Mouse (Mus musculus) ES-Bruce4 (cell line): Measurements from ENCODE around the gene Depdc5. TPM values are rescaled to one million over a fixed set of nuclear protein-coding genes. Genes with fewer than 3 reads are reported as not detected.
"Not testable (repeated sequence)": the region's sequence is repeated elsewhere in the genome, so short reads cannot be mapped to it uniquely, and the experiment has no call there.

Experiments
- H3K27ac ChIP-seq: 2 replicates; pipeline ENCODE4 v1.5.1; 2012; ENCODE audit warnings: low read length, inconsistent platforms; ENCODE audit not compliant: insufficient read depth
- H3K27me3 ChIP-seq: 2 replicates; pipeline ENCODE4 v1.6.1; 2012; ENCODE audit warnings: mild to moderate bottlenecking, low read length, inconsistent platforms; ENCODE audit not compliant: control insufficient read depth, poor library complexity, insufficient read depth, severe bottlenecking
- H3K36me3 ChIP-seq: 2 replicates; pipeline ENCODE4 v1.6.1; 2012; ENCODE audit warnings: inconsistent platforms, mild to moderate bottlenecking, low read length, moderate library complexity; ENCODE audit not compliant: control insufficient read depth, poor library complexity, insufficient read depth, severe bottlenecking
- H3K4me1 ChIP-seq: one replicate; pipeline ENCODE4 v1.8.1; 2011; ENCODE audit warnings: low read length; ENCODE audit not compliant: control insufficient read depth, insufficient read depth
- H3K4me3 ChIP-seq: 2 replicates; pipeline ENCODE4 v1.5.1; 2011; ENCODE audit warnings: low read depth, mild to moderate bottlenecking, low read length
- H3K9ac ChIP-seq: 2 replicates; pipeline ENCODE4 v1.6.1; 2012; ENCODE audit warnings: low read depth, mild to moderate bottlenecking, inconsistent platforms; ENCODE audit not compliant: poor library complexity, severe bottlenecking
- H3K9me3 ChIP-seq: replicated peaks from 2 replicates; pipeline ENCODE4 v1.6.1; 2012; ENCODE audit warnings: mild to moderate bottlenecking, low read length, inconsistent platforms; ENCODE audit not compliant: control insufficient read depth, poor library complexity, insufficient read depth, severe bottlenecking
- CTCF ChIP-seq: IDR thresholded peaks from one replicate; pipeline ENCODE4 v1.8.1; 2011; ENCODE audit warnings: low read depth, low read length
- EP300 ChIP-seq: IDR thresholded peaks from 2 replicates; pipeline ENCODE4 v1.6.1; 2011; ENCODE audit warnings: low read depth, low read length; ENCODE audit not compliant: insufficient read depth
- POLR2A ChIP-seq: IDR thresholded peaks from one replicate; pipeline ENCODE4 v1.8.1; 2011; ENCODE audit warnings: low read length; ENCODE audit not compliant: insufficient read depth
- polyA plus RNA-seq: library from polyadenylated mRNA; stranded (reverse); fragments of >200 nt; gene quantifications from 2 replicates; pipeline ENCODE4 v1.2.4, GENCODE M21; 2011; ENCODE audit warnings: low read depth; ENCODE audit not compliant: missing spikeins, insufficient read depth, insufficient read length

Depdc5 gene
- polyA plus RNA-seq, 1 experiment, result 60.5 TPM

GRCm38 (mm10) chr5:33032036-33032773 lies 168.7 kb downstream of the Depdc5 start:
- peaks cover 6% of the 10 kb centered on the region for H3K4me1 ChIP-seq
- no peaks in the 10 kb centered on the region for H3K27me3 ChIP-seq
- H3K9ac ChIP-seq, result no peak overlapping the region
- TF ChIP-seq CTCF, result no peak
- no peak for TF ChIP-seq POLR2A
- no peak for TF ChIP-seq EP300
- peaks cover 5% of the 10 kb centered on the region; the same call in 1 of the 2 replicates for H3K36me3 ChIP-seq
- no peaks in the 10 kb centered on the region for H3K9me3 ChIP-seq
- H3K27ac ChIP-seq, result no peak overlapping the region
- no peak overlapping the region for H3K4me3 ChIP-seq

GRCm38 (mm10) chr5:33033121-33033520 lies 169.6 kb downstream of the Depdc5 start:
- Histone ChIP-seq H3K9ac (no peak overlapping the region), H3K9me3 (no peaks in the 10 kb centered on the region), H3K36me3 (peaks cover under 1% of the 10 kb centered on the region; the same call in 1 of the 2 replicates), H3K27me3 (no peaks in the 10 kb centered on the region), H3K4me3 (no peak overlapping the region), H3K27ac (no peak overlapping the region), H3K4me1 (peaks cover 6% of the 10 kb centered on the region)
- peak; percentile 97 for TF ChIP-seq CTCF
- 0 out of 2 replicates have a peak, but pooled peaks have one; percentile 46 for TF ChIP-seq EP300
- TF ChIP-seq POLR2A, result no peak

- H3K9me3 ChIP-seq, result not testable (repeated sequence)
- peak overlapping the region; percentile 19; the same call in 1 of the 2 replicates for H3K27ac ChIP-seq
Observed at GRCm38 (mm10) chr5:33033633-33034032, 170.1 kb downstream of the Depdc5 start.

GRCm38 (mm10) chr5:33034100-33034499 lies 170.6 kb downstream of the Depdc5 start:
- H3K9me3 ChIP-seq, result no peaks in the 10 kb centered on the region
- no peak overlapping the region for H3K9ac ChIP-seq
- H3K27me3 ChIP-seq, result no peaks in the 10 kb centered on the region
- H3K27ac ChIP-seq, result peak overlapping the region; percentile 48; the same call in 1 of the 2 replicates
- 0 out of 2 replicates have a peak overlapping the region, but pooled peaks have one; percentile 3 for H3K4me3 ChIP-seq
- H3K4me1 ChIP-seq, result peaks cover 6% of the 10 kb centered on the region
- no peaks in the 10 kb centered on the region for H3K36me3 ChIP-seq
- no peak for TF ChIP-seq POLR2A
- peak; percentile 78 for TF ChIP-seq CTCF
- TF ChIP-seq EP300, result 0 out of 2 replicates have a peak, but pooled peaks have one; percentile 42

More at GRCm38 (mm10) chr5:33033633-33034032, 170.1 kb downstream of the Depdc5 start:
- H3K4me1 ChIP-seq, H3K27me3 ChIP-seq, H3K9ac ChIP-seq, H3K36me3 ChIP-seq, H3K4me3 ChIP-seq: not testable (repeated sequence)

- Histone ChIP-seq H3K27me3 (no peaks in the 10 kb centered on the region), H3K4me3 (no peak overlapping the region), H3K4me1 (peaks cover 6% of the 10 kb centered on the region), H3K9ac (no peak overlapping the region), H3K36me3 (no peaks in the 10 kb centered on the region), H3K9me3 (no peaks in the 10 kb centered on the region), H3K27ac (peak overlapping the region; percentile 48)
- TF ChIP-seq POLR2A (no peak), EP300 (peak; percentile 49; the same call in 1 of the 2 replicates)
Observed at GRCm38 (mm10) chr5:33034916-33035315, 171.4 kb downstream of the Depdc5 start.

GRCm38 (mm10) chr5:33038656-33039509 lies 175.4 kb downstream of the Depdc5 start:
- Histone ChIP-seq H3K36me3 (no peaks in the 10 kb centered on the region), H3K27me3 (no peaks in the 10 kb centered on the region), H3K27ac (no peak overlapping the region), H3K9me3 (no peaks in the 10 kb centered on the region), H3K4me1 (peaks cover 3% of the 10 kb centered on the region), H3K9ac (no peak overlapping the region), H3K4me3 (no peak overlapping the region)
- TF ChIP-seq POLR2A, result no peak
